Mouse (Mus musculus) ZHBTc4 (cell line): ENCODE measurements around the gene Maco1.
"Not testable (repeated sequence)": the region's sequence is repeated elsewhere in the genome, so short reads cannot be mapped to it uniquely, and the experiment has no call there.

ENCODE experiments used
- DNase-seq: peaks from one replicate; pipeline ENCODE4 v3.0.0-alpha.2; 2011; ENCODE audit warnings: low read depth, low spot score

The Maco1 gene

GRCm38 (mm10) chr4:134813406-134814228 lies 39.5 kb downstream of the Maco1 start:
- DNase-seq, result peak; percentile 31

GRCm38 (mm10) chr4:134804765-134805164 lies 48.4 kb downstream of the Maco1 start:
- DNase-seq, result no peak

DNA sequence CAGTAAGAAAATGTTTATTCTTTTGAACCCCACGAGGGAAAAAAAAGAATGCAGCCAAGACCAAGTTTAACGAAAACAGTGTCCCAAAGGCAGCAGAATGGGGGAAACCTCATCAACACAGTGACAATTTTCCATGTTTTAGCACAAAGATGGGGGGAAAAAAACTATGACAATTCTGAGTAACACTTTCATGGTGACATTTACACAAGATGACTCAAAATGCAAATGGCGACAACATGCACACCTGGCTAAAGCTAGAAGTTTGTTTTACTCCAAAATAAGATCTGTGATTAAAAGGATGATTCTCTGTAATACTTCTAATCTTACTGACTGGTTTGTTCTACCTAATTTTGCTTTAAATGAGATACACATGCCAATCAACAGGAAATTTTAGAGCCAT lies 50.4 kb downstream of the Maco1 start:
- DNase-seq, result no peak

GRCm38 (mm10) chr4:134802155-134802554 lies 51.0 kb downstream of the Maco1 start:
- no peak for DNase-seq

DNA sequence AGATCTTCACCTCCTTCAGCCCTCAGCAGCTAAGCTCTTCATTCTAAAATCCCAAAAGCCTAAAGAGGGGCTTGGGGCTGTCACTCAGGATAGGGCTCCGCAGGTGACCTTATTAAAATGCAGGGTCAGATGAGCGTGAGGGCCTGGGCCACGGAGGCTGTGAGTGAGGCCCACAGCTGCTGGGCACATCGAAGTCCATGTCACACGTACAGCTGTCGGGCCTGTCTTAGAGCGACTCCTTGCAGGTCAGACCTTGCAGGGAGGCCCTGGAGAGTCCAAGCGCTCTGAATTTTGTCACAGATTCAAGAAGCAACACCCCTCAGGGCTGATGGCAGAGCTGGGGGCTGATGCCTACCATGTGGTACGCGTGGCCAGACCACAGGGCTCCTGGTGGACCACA lies 52.5 kb downstream of the Maco1 start:
- DNase-seq, result no peak

GRCm38 (mm10) chr4:134800098-134800497 lies 53.0 kb downstream of the Maco1 start:
- DNase-seq, result no peak

GRCm38 (mm10) chr4:134799272-134799671 lies 53.9 kb downstream of the Maco1 start:
- peak; percentile 88 for DNase-seq

GRCm38 (mm10) chr4:134798861-134799260 lies 54.3 kb downstream of the Maco1 start:
- DNase-seq, result no peak

DNA sequence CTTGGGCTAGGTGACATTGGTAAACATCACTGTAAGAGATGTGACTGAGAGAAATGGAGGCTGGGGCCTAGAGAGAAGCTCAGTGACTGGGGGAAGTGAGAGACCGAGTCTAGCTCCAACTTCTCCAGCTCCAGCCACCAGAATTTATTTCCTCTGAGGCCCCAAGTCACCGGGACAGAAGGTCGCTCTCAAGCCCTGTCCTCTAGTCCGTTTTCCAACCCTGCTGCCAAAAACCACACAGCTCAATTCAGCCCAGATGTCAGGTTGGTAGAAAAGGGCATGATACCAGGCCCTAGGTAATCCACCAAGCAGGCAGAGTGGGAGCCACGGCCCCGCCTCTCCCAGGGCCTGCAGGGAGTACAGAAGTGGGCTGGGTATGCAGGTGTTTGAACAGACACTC lies 55.5 kb downstream of the Maco1 start:
- no peak for DNase-seq

GRCm38 (mm10) chr4:134796581-134797361 lies 56.4 kb downstream of the Maco1 start:
- DNase-seq, result peak; percentile 63

- no peak for DNase-seq
These were observed 57.2 kb downstream of the Maco1 start for GRCm38 (mm10) chr4:134795819-134796485.

GRCm38 (mm10) chr4:134794959-134795358 lies 58.2 kb downstream of the Maco1 start:
- DNase-seq, result not testable (repeated sequence)

DNA sequence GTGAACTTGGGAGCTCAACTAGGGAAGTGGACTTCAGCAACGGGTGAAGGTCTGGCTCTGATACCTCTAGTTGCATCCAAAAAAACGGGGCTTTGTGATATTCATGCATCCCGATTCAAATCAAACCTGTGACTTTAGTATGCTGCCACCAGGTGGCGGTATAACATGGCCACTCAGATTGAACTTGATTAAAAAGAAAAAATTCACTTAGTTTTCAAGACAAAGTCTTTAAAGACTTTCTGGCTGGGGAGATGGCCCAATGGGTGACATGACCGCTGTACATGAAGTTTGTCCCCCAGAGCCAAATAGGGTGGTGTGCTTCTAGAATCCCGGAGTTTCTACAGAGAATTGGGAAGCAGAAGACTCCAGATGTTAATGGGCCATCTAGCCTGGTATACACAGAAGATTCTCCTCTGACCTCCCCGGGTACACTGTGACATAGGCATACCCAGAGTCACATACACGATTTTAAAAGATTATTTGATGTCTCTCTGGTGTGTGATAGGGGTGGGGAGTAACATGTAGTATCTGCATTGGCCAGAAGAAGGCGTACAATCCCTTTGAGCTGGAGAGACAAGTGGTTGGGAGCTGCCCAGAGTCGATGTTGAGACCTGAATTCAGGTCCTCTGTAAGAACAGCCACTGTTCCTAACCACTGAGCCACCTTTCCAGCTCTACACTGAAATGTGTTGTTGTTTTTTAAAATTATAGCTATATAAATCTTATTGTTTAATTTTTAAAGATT lies 59.8 kb downstream of the Maco1 start:
- DNase-seq, result peak; percentile 77

DNA sequence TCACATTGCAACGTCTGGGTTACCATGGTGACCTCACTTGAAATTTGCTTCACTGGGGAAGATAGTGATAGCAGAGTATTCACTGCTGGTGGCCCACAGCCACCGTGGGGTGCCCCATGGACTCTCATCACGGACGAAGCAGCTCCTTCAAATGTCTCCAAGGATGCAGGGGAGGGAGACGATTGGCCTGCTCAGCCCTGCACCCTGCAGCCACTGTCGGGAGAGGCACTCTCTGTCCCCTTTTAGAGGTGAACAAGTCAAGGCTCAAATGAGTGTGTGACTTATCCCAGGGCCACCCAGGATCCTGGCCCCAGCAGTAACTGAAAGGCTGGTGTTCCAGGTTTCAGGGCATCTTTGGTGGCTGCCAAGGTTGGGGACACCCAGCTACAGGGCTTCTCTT lies 61.4 kb downstream of the Maco1 start:
- DNase-seq, result no peak

DNA sequence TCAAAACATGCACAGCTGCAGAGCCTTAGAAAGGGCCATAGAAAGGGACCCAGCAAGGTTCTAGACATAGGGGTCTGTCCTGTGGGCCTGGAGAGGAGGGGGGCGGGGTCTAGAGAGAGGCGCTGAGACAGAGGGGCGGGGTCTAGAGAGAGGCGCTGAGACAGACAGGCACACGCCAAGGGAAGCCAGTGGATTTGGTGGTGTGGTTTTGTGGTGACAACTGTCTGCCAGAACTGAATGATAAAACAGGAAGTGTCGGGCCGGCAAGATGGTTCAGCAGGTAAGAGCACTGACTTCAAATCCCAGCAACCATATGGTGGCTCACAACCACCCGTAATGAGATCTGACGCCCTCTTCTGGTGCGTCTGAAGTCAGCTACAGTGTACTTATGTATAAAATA lies 66.2 kb downstream of the Maco1 start:
- DNase-seq, result peak; percentile 79

GRCm38 (mm10) chr4:134784701-134785100 lies 68.4 kb downstream of the Maco1 start:
- peak; percentile 88 for DNase-seq

- DNase-seq, result peak; percentile 65
These were observed 73.8 kb downstream of the Maco1 start for GRCm38 (mm10) chr4:134779136-134779934.

DNA sequence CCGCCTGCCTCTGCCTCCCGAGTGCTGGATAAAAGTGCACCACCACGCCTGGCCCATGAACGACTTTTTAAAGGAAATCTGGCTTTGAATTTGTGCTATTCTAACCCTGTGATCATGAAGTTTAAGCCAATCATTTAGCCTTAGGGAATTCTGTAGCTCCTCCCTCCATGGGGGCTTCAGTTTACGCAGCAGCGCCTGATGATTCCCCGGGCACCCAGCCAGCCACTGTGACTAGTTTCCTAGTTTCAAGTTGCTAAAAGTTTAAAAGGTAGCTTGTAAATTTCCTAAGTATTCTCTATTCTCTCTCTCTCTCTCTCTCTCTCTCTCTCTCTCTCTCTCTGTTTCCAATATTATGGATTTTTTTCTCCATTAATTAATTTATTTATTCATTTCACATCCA lies 76.9 kb downstream of the Maco1 start:
- DNase-seq, result no peak

GRCm38 (mm10) chr4:134775234-134775944 lies 77.8 kb downstream of the Maco1 start:
- DNase-seq, result no peak

GRCm38 (mm10) chr4:134774126-134774525 lies 79.0 kb downstream of the Maco1 start:
- no peak for DNase-seq
